Mouse (Mus musculus) CH12.LX (cell line): ENCODE results near the gene Arid1a.

Experiments
- EP300 ChIP-seq: IDR thresholded peaks from 2 replicates; pipeline ENCODE4 v1.6.1; 2011; ENCODE audit warnings: low read length, improper control_type of control experiment
- MEF2A ChIP-seq: IDR thresholded peaks from 2 replicates; pipeline ENCODE4 v1.6.1; 2014; ENCODE audit warnings: low read depth, mild to moderate bottlenecking, inconsistent platforms, low read length, improper control_type of control experiment, borderline replicate concordance
- POLR2A ChIP-seq: IDR thresholded peaks from 2 replicates; pipeline ENCODE4 v1.6.1; 2011; ENCODE audit warnings: low read depth, mild to moderate bottlenecking, improper control_type of control experiment, low read length
- TBP ChIP-seq: conservative IDR thresholded peaks from 2 replicates; pipeline ENCODE4 v1.6.1; 2011; ENCODE audit warnings: low read depth, low read length, improper control_type of control experiment
- TCF12 ChIP-seq: IDR thresholded peaks from 2 replicates; pipeline ENCODE4 v1.6.1; 2014; ENCODE audit warnings: low read depth, mild to moderate bottlenecking, inconsistent platforms, low read length, improper control_type of control experiment

DNA sequence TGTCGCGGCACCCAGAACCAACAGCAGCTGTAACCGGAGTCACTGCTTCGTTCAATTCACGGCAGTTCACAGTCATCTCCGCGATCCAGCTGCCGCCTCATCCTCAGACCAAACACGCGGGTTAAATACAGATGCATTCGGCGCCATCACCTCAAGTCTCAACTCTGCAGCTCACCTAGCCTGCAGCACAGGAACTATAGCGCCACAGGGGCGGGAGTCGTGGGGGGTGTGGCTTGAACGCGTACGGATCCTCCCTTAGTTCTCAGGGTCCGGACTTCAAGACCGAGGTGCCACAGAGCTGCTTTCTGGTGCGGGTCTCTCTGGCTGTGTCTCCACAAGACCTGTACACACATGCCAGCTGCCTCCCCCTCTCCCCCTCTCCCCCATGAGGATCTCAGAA lies 110.9 kb downstream of the Arid1a start:
- TF ChIP-seq POLR2A (no peak), EP300 (no peak), TCF12 (no peak), TBP (no peak), MEF2A (no peak)
